Mouse (Mus musculus): Measurements from ENCODE around the gene Cavin1. TPM values are rescaled to one million over a fixed set of nuclear protein-coding genes. Genes with fewer than 3 reads are reported as not detected.
"Not testable (repeated sequence)": the region's sequence is repeated elsewhere in the genome, so short reads cannot be mapped to it uniquely, and the experiment has no call there.

The Cavin1 gene
- total RNA-seq (2021), result 10 to 100 TPM; 22.6 to 22.8 TPM

DNA sequence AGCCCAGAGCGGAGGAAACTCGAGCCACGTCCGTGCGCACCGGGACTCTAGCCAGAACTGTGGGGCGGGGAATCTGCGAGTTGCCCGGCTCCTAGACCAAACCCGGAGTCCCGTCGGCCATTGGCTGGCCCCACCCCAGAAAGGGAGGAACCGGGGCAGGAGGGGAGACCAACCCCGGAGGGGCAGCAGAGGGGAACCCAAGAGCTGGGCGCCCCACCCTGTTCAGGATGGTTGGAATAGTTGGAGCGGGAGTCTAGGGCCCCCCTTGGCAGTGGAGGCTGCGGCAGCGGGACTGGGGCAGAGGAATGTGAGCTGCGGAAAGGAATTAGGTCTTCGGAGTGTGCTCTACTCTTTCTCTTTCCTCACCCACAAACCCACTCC, at the start of gene Cavin1:
TSS of gene Cavin1 (minus strand) at position 331 of the 381 bp plus-strand sequence.
- peak; percentile 75 for DNase-seq
- intact Hi-C loops (cut with DNase I), result no loop called here

- DNase-seq, result no peak
- intact Hi-C loops (cut with DNase I), result no loop called here
Measured at GRCm38 (mm10) chr11:101011641-101012040, 41.0 kb upstream of the Cavin1 start.

DNA sequence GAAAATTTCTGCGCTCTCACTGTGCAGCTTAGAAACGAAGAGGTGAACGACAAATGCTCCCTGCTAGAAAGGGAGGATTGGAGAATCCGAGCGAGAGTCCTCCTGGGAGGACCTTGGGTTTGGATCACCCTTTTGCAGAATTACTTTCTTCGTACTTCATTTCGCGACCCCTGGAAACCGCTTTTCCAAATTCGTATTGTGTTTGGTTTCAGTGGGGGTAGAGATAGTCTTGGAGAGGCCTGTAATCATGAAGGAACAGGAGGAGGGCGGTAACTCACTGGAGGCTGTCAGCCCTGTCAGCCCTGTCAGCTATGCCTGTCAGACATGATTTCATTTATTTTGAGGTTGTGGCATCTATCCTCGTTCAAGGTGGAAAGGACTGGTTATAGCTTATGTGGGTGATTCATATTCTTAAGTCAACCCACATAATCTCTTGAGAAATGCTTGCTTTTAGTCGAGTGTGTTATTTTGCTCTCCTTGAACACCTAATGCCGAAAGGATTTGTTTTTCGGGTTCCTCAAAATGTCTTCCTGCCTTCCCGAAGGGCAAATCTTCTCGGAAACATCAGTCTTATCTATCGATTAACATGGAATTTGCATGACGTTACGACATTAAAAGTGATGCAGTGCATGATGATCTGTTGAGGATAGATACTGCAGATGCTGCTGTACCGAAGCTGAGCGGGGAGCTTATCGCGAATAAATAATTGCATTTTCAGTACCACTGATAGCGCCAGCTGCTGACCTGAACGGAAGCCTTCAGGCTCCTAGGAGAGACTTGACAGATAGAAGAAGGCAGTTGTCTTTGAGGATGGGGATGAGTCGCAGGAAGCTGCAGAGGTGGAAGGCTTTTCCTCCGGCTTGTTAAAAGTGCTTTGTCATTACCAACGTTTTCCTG, 39.4 kb upstream of the Cavin1 start:
- intact Hi-C loops (cut with DNase I), result no loop called here
- no peak for DNase-seq

DNA sequence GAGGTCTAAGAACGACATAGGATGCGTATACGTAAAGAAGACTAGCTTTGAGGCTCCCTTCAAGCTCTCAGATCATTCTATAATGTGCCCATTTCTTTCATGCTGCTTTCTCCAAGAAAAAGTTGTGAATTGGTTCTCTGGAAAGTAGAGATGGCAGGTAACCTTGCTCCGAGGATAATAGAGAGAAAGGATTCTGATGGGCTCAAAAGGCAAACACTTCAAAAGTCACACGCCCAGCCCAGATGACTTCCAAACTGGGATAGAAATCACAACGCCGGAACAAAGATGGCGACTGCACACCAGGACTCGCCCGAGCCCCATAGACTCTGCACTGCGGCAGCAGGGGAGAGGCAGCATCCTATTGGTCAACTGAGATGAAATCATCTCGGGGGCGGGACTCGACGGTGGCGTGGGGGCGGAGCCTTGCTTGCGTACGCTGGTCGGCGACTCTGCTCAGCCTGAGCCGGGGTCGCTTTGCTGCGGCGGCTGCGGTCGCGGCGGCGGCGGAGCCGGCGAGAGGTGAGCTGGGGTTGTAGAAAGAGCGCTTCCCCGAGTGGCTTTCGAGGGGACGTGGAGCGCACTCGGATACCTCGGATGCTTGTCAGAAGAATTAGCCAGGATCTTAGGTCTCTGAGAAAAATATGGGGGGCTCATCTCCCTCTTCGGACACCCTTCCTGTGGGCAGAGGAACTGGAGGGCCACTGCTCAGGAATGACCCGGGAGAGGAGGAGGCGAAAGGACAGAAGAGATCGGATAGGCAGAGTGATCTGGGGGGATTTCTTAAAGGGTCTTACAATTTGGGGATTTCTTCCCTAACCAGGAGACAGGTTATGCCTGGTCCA, 38.6 kb upstream of the Cavin1 start, which contains the start of gene Atp6v0a1:
TSS of gene Atp6v0a1 (plus strand) at position 407 of the 842 bp plus-strand sequence.
- intact Hi-C loops (cut with DNase I), result no loop called here
- DNase-seq, result peak; percentile 99

- intact Hi-C loops (cut with DNase I), result no loop called here
- DNase-seq, result no peak
Measured at GRCm38 (mm10) chr11:101008206-101009045, 37.7 kb upstream of the Cavin1 start.

DNA sequence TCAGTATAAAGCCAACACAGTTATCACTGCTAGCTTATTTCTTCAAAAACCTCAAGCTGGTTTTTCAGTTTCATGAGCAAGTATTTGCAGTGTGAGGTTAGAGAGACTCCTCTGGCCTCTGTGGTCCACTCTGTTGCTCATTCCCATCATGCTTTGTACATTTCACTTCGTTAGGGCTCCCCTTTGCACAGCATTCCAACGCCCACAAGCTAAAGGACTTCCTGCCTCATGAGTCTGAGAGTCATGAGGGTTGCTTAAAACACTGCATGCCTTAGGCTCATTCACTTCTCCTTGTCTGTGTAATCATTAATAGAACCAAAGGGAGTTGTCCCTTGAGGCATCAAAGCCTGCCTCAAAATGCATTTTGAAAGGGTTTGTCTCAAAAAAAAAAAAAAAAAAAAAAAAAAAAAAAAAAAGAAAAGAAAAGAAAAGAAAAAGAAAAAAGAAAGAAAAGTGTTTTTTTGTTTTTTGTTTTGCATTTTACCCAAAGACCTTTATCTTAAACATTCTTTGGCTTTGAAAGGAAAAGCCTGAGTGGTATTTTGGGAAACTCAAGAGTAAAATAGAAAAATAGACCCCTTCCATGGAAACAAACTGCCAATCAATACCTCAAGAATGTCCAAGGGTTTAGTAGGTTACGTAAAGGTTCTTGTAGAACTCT, 32.5 kb upstream of the Cavin1 start:
- intact Hi-C loops (cut with DNase I), result no loop called here
- no peak for DNase-seq

GRCm38 (mm10) chr11:101001875-101002552, 31.3 kb upstream of the Cavin1 start:
- DNase-seq; intact Hi-C loops (cut with DNase I): not testable (repeated sequence)

GRCm38 (mm10) chr11:100999254-100999653, 28.6 kb upstream of the Cavin1 start:
- no peak for DNase-seq
- intact Hi-C loops (cut with DNase I), result no loop called here

- intact Hi-C loops (cut with DNase I), result no loop called here
- no peak for DNase-seq
Measured at GRCm38 (mm10) chr11:100998836-100999235, 28.1 kb upstream of the Cavin1 start.

DNA sequence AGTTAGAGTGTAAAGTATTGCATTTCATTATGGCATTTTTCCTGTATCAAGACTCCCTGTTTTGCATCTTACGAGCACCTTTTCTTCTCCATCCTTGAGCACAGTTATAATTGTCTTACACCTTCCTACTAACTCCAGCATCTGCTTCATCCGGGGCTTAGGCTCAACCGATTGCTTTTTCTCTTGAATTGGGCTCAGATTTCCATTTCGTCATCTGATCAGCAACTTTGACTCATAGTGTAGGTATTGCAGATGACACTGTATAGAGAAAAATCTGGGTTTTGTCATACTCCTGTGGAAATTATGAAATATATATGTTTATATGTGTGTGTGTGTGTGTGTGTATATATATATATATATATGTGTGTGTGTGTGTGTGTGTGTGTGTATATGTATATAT, 25.8 kb upstream of the Cavin1 start:
- intact Hi-C loops (cut with DNase I), result no loop called here
- no peak for DNase-seq

- intact Hi-C loops (cut with DNase I), result no loop called here
- no peak for DNase-seq
Measured at GRCm38 (mm10) chr11:100994655-100995054, 24.0 kb upstream of the Cavin1 start.

GRCm38 (mm10) chr11:100994233-100994632, 23.5 kb upstream of the Cavin1 start:
- intact Hi-C loops (cut with DNase I), result no loop called here
- no peak for DNase-seq

DNA sequence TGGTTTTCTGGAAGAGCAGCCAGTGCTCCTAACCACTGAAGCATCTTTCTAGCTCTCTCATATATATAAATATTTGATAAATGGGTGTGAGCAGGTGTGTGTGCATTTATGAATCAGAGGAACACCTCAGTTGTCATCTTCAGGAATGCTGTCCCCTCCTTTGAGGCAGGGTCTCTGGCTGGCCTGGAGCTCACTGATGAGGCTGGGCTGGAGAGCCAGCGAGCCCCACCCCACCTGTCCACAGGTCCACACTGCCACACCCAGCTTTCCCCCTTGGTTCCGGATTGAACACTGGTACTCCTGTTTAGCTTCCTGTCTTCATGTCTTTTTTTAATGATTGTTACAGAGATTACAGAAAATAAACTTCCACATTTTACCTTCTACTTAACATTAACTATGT, 22.8 kb upstream of the Cavin1 start:
- intact Hi-C loops (cut with DNase I), result no loop called here
- DNase-seq, result no peak

GRCm38 (mm10) chr11:100991027-100991534, 20.4 kb upstream of the Cavin1 start:
- DNase-seq, result peak; percentile 70
- intact Hi-C loops (cut with DNase I), result no loop called here

- intact Hi-C loops (cut with DNase I), result no loop called here
- no peak for DNase-seq
Measured at GRCm38 (mm10) chr11:100989666-100990065, 19.0 kb upstream of the Cavin1 start.

DNA sequence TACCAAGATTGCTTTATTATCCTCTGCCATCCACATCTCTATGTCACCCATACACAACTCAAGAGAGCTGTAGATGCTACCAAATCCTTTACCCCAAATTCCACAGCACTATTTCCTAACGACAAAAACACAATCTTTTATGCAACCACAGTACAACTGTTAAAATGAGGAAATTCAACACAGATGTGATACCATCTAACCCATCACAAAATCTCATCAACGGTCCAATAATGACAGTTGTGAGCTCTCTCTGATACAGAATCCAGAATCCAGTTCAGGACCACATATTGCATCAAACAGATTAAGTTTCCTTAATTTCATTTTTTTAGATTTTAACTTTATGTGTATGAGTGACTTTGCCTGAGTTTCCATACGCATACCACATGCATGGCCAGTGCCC, 18.0 kb upstream of the Cavin1 start:
- intact Hi-C loops (cut with DNase I), result no loop called here
- no peak for DNase-seq

DNA sequence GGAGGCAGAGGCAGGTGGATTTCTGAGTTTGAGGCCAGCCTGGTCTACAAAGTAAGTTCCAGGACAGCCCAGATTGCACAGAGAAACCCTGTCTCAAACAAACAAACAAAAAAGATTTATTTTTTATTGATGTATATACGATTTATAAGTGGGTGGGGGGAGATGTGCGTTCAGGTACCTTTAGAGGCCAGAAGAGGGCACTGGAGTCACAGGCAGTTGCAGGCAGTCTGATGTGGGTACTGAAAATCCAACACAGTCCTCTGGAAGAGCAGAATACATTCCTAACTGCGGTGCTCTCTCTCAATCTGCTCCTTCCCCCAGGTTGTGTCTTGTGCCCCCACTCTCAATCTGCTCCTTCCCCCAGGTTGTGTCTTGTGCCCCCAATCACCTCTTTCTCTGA, 14.9 kb upstream of the Cavin1 start:
- DNase-seq, result no peak
- intact Hi-C loops (cut with DNase I), result no loop called here

DNA sequence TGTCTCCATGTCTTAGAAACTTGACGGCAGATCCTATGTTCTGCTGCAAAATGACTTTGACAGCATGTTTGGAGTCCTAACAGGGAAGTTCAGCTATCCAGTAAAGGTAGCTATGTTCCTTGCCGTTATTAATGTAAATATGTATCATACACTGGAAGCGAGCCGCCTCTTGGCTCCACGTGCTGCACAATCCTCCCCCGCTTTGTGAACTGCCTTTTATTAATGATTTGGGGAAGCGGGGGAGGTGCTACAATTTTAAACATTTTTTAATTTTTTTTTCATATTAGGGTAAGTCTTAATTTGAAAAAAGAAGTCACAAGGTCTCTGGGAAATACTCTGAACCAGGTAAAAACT, 13.1 kb upstream of the Cavin1 start:
- DNase-seq, result no peak
- intact Hi-C loops (cut with DNase I), result loop anchor here (5.0 kb wide), 1 partner anchor 84 kb away; no protein-coding TSS in a partner anchor

DNA sequence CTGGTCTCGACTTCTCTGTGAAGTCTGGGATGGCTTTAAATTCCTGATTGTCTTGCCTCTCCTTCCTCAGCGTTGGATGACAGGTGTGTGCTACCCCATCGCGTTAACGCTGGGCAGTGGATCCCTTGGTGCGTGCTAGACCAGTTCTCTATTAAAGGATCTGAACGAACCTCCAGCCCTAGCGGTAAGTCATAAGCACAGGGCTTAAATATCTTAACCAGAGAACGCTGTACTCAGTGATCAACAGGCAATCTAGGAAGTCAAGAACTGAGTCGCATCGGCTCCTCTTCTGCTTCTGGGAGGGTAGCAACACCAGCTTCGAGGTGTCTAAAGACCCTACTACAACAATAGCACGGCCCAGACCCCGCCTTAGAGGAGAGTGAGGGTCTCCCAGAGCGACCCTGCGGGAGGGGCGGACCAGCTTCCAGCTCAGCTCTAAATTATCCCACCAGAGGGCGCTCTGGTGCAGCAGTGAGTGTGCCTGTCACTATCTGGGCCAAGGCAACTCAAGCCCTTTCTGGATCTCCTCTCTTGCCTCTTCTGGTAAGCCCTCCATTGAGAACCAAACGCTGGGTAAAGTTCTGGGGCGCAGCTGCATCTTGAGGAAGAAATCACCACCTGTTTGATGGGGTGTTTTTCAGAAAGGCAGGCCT, 12.6 kb upstream of the Cavin1 start:
- intact Hi-C loops (cut with DNase I), result loop anchor here (5.0 kb wide), 1 partner anchor 84 kb away; no protein-coding TSS in a partner anchor
- DNase-seq, result peak; percentile 88

Data from left cerebral cortex, postnatal 4 days (tissue).